ENCODE assay signal across 8 mouse cellular contexts in the genomic region with DNA sequence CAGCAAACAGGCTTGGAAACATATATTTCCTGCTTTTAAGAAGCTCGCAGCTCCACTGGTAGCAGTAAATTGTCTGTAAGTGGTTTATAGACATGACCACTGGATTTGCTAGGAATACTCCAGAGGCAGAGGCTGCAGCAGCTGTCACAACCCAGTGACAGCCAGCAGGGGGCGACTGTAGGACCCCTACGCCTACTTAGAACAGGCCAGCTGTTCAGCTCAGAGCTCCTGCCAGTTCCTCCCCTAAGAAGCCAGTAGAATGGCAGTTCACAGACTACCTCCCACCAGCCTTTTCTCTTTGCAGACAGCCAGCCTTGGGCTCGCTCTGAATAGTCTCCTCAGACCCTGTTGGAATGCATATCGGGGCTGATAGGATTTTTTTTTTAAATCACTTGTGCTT. TPM values are rescaled to one million over a fixed set of nuclear protein-coding genes. Genes with fewer than 3 reads are reported as not detected.
A peak's percentile ranks its signal among the peaks of the same experiment; 100 is the strongest.
DNase-seq lines count a peak whose midpoint lies in the region; ATAC-seq and TF ChIP-seq lines count a peak whose summit lies in the region.

No protein-coding gene starts in this region.

- H3K4me1 ChIP-seq in liver, postnatal 0 days (ENCODE audit: insufficient read depth) = peaks cover 5% of the 10 kb centered on the region; the same call in 1 of the 2 replicates
- H3K4me1 ChIP-seq in neural tube, embryonic 15.5 days = peaks cover 7% of the 10 kb centered on the region

- H3K27me3 ChIP-seq in liver, postnatal 0 days (ENCODE audit: insufficient read depth, low read length) = no peaks in the 10 kb centered on the region
- no peaks in the 10 kb centered on the region for H3K27me3 ChIP-seq in neural tube, embryonic 15.5 days (replicated peaks)

- no peak for TF ChIP-seq EP300 in liver, postnatal 0 days (IDR thresholded peaks at IDR 0.05; ENCODE audit: low read depth)

- WGBS in liver, postnatal 0 days (ENCODE audit: insufficient replicate concordance) = 38% methylated on average over 5 of the region's 5 CpGs
- 9% methylated on average over 5 of the region's 5 CpGs for WGBS in neural tube, embryonic 15.5 days

- H3K4me2 ChIP-seq in liver, postnatal 0 days (ENCODE audit: low read depth, low read length) = no peak overlapping the region
- H3K4me2 ChIP-seq in neural tube, embryonic 15.5 days = no peak overlapping the region

- H3K36me3 ChIP-seq in liver, postnatal 0 days (replicated peaks; ENCODE audit: insufficient read depth, low read length) = peaks cover 55% of the 10 kb centered on the region
- no peaks in the 10 kb centered on the region for H3K36me3 ChIP-seq in neural tube, embryonic 15.5 days

- no peaks in the 10 kb centered on the region for H3K9me3 ChIP-seq in liver, postnatal 0 days (ENCODE audit: low read length)
- H3K9me3 ChIP-seq in neural tube, embryonic 15.5 days (replicated peaks) = no peaks in the 10 kb centered on the region

- H3K9ac ChIP-seq in liver, postnatal 0 days (replicated peaks) = no peak overlapping the region
- H3K9ac ChIP-seq in neural tube, embryonic 15.5 days (replicated peaks) = no peak overlapping the region

- no peak overlapping the region for H3K27ac ChIP-seq in liver, postnatal 0 days (ENCODE audit: low read depth)
- H3K27ac ChIP-seq in neural tube, embryonic 15.5 days (replicated peaks) = 0 out of 2 replicates have a peak overlapping the region, but pooled peaks have one; percentile 5

- DNase-seq in urinary bladder, postnatal 14 days (ENCODE audit: low spot score) = peak; percentile 50
- DNase-seq in urinary bladder, postnatal 10 days (ENCODE audit: low spot score) = no peak
- DNase-seq in c-Kit-positive CD71-negative TER-119-negative erythroid progenitor cells, embryonic 14.5 days (ENCODE audit: low read depth) = peak; percentile 48
- peak; percentile 73 for DNase-seq in gastrocnemius, postnatal 10 days
- peak; percentile 55 to 59 for DNase-seq in kidney, postnatal 25 days
- peak; percentile 70 for DNase-seq in liver, postnatal 0 days
- peak; percentile 60 to 62 for DNase-seq in thymus, postnatal 36 days

- TF ChIP-seq CTCF in liver, postnatal 0 days (IDR thresholded peaks at IDR 0.05; ENCODE audit: low read depth) = peak; percentile 71

- H3K4me3 ChIP-seq in liver, postnatal 0 days (ENCODE audit: low read depth, low read length) = no peak overlapping the region
- no peak overlapping the region for H3K4me3 ChIP-seq in neural tube, embryonic 15.5 days (replicated peaks)

- peak; percentile 44; the same call in 1 of the 2 replicates for ATAC-seq in liver, postnatal 0 days
- ATAC-seq in neural tube, embryonic 15.5 days (ENCODE audit: low FRiP score) = peak; percentile 59

RNA-seq across cellular contexts. Expression of gene Lbp, which starts 10.7 kb away (rescaled TPM):
- total RNA-seq in gastrocnemius, postnatal 10 days (2021) = 10 to 100 TPM; 10.8 to 11.1 TPM
- 167 and 193 TPM in 2 replicates for polyA plus RNA-seq in liver, postnatal 0 days (2015; fragmentation: Nextera tagmentation; extraction: Ambion mirVana)
- polyA plus RNA-seq in neural tube, embryonic 15.5 days (2015; fragmentation: Nextera tagmentation; extraction: Ambion mirVana) = 2.3 and 3.4 TPM in 2 replicates

RNA-seq across cellular contexts. Expression of gene Snhg11, which starts 58.4 kb away (rescaled TPM):
- 1 to 10 TPM in 1 of 2 experiments, under 1 TPM in 1; 0.68 to 1.1 TPM for total RNA-seq in gastrocnemius, postnatal 10 days (2021)
- polyA plus RNA-seq in liver, postnatal 0 days (2015; fragmentation: Nextera tagmentation; extraction: Ambion mirVana) = 0.28 and 0.57 TPM in 2 replicates
- polyA plus RNA-seq in neural tube, embryonic 15.5 days (2015; fragmentation: Nextera tagmentation; extraction: Ambion mirVana) = 898 and 1,236 TPM in 2 replicates

RNA-seq across cellular contexts. Expression of gene Bpi, which starts 59.1 kb away (rescaled TPM):
- total RNA-seq in gastrocnemius, postnatal 10 days (2021) = not detected
- polyA plus RNA-seq in liver, postnatal 0 days (2015; fragmentation: Nextera tagmentation; extraction: Ambion mirVana) = not detected in 2 replicates
- polyA plus RNA-seq in neural tube, embryonic 15.5 days (2015; fragmentation: Nextera tagmentation; extraction: Ambion mirVana) = not detected in 2 replicates

Comparison
In these comparisons a context has a peak if more than half of its experiments do, and no peak if none do; other contexts are left out.
1. RNA of gene Lbp, which starts 10.7 kb away (polyA plus RNA-seq): 167 to 193 TPM in liver, postnatal 0 days; 2.3 to 3.4 TPM in neural tube, embryonic 15.5 days; every median in the first group is over 10 times any median in the second.
2. RNA of gene Snhg11, which starts 58.4 kb away (polyA plus RNA-seq): 898 to 1,236 TPM in neural tube, embryonic 15.5 days; 0.28 to 0.57 TPM in liver, postnatal 0 days; every median in the first group is over 100 times any median in the second.